Mouse (Mus musculus): ENCODE measurements at regions not wholly inside any gene's neighbourhood (a gene's known extent, or its start where the extent isn't known, plus 50 kb on each side); places are given as distances from the start of the nearest gene placed in this dataset.

DNA sequence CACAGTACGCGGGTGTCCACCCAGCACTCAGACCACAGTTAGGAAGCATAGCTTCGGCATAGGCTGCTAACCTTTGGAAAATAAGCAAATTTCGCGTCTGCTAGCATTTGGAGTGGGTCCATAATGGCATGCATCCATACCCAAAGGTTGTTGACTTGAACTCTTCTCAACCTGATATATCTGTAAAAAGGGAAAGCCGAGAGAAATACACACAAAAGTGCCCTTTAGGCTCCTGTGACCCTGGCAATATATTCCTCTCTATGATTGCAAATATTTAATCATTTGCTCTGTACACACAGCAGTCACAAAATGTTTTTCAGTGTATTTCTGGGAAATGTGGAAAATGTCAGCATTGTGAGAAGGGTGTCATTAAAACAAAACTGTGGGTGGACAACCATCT is 347.1 kb downstream of the Tfec start:
- TF ChIP-seq TCF12 (IDR thresholded peaks at IDR 0.05; ENCODE audit: low read depth, low read length) (no peak), POLR2AphosphoS2 (IDR thresholded peaks at IDR 0.05; ENCODE audit: low read depth, low read length) (no peak), MAFK (IDR thresholded peaks at IDR 0.05; ENCODE audit: insufficient replicate concordance, low read length) (no peak), CHD1 (IDR thresholded peaks at IDR 0.05; ENCODE audit: low read depth, low read length) (no peak), POLR2A (IDR thresholded peaks at IDR 0.05; ENCODE audit: low read depth, low read length) (no peak), CTCF (conservative IDR thresholded peaks at IDR 0.05 in 1 of 2, IDR thresholded peaks at IDR 0.05 in 1 of 2; ENCODE audit: low read depth in 2 of 2, low read length in 2 of 2) (no peak), NRF1 (IDR thresholded peaks at IDR 0.05; ENCODE audit: low read depth, low read length) (no peak), BHLHE40 (IDR thresholded peaks at IDR 0.05; ENCODE audit: low read depth, low read length) (no peak), MAZ (IDR thresholded peaks at IDR 0.05; ENCODE audit: low read depth, low read length) (no peak), USF1 (IDR thresholded peaks at IDR 0.05; ENCODE audit: low read depth, low read length) (no peak), HCFC1 (IDR thresholded peaks at IDR 0.05; ENCODE audit: low read depth, low read length) (no peak)

Measured in CH12.LX (cell line).